Mouse (Mus musculus): Measurements from ENCODE around the gene Xylt1. TPM values are rescaled to one million over a fixed set of nuclear protein-coding genes. Genes with fewer than 3 reads are reported as not detected.

Gene Xylt1
- 11.2 and 15.2 TPM in 2 replicates for total RNA-seq (2017)

- peak; percentile 65 to 67 for ATAC-seq (replicated peaks in 1 of 2; ENCODE audit: insufficient read depth in 1 of 2, low FRiP score in 2 of 2, low TSS enrichment in 1 of 2, low read depth in 1 of 2, poor library complexity in 2 of 2, severe bottlenecking in 2 of 2)
Observed at GRCm38 (mm10) chr7:117380418-117381187, at the start of gene Xylt1. TSS of gene Xylt1 (plus strand) at chr7:117380979.

- no peak for ATAC-seq (replicated peaks in 1 of 2; ENCODE audit: insufficient read depth in 1 of 2, low FRiP score in 2 of 2, low TSS enrichment in 1 of 2, low read depth in 1 of 2, poor library complexity in 2 of 2, severe bottlenecking in 2 of 2)
Observed at GRCm38 (mm10) chr7:117333936-117334335, 46.8 kb upstream of the Xylt1 start.

- ATAC-seq (replicated peaks in 1 of 2; ENCODE audit: insufficient read depth in 1 of 2, low FRiP score in 2 of 2, low TSS enrichment in 1 of 2, low read depth in 1 of 2, poor library complexity in 2 of 2, severe bottlenecking in 2 of 2) = no peak
Observed at GRCm38 (mm10) chr7:117356316-117356715, 24.5 kb upstream of the Xylt1 start.

GRCm38 (mm10) chr7:117357425-117358194, 23.2 kb upstream of the Xylt1 start:
- ATAC-seq (replicated peaks in 1 of 2; ENCODE audit: insufficient read depth in 1 of 2, low FRiP score in 2 of 2, low TSS enrichment in 1 of 2, low read depth in 1 of 2, poor library complexity in 2 of 2, severe bottlenecking in 2 of 2) = no peak

GRCm38 (mm10) chr7:117361281-117361680, 19.5 kb upstream of the Xylt1 start:
- ATAC-seq (replicated peaks in 1 of 2; ENCODE audit: insufficient read depth in 1 of 2, low FRiP score in 2 of 2, low TSS enrichment in 1 of 2, low read depth in 1 of 2, poor library complexity in 2 of 2, severe bottlenecking in 2 of 2) = no peak

- no peak for ATAC-seq (replicated peaks in 1 of 2; ENCODE audit: insufficient read depth in 1 of 2, low FRiP score in 2 of 2, low TSS enrichment in 1 of 2, low read depth in 1 of 2, poor library complexity in 2 of 2, severe bottlenecking in 2 of 2)
Observed at GRCm38 (mm10) chr7:117362493-117362892, 18.3 kb upstream of the Xylt1 start.

GRCm38 (mm10) chr7:117368647-117369289, 12.0 kb upstream of the Xylt1 start:
- ATAC-seq (replicated peaks in 1 of 2; ENCODE audit: insufficient read depth in 1 of 2, low FRiP score in 2 of 2, low TSS enrichment in 1 of 2, low read depth in 1 of 2, poor library complexity in 2 of 2, severe bottlenecking in 2 of 2) = no peak

GRCm38 (mm10) chr7:117369290-117369941, 11.4 kb upstream of the Xylt1 start:
- no peak for ATAC-seq (replicated peaks in 1 of 2; ENCODE audit: insufficient read depth in 1 of 2, low FRiP score in 2 of 2, low TSS enrichment in 1 of 2, low read depth in 1 of 2, poor library complexity in 2 of 2, severe bottlenecking in 2 of 2)

GRCm38 (mm10) chr7:117375886-117376309, 4.9 kb upstream of the Xylt1 start:
- ATAC-seq (replicated peaks in 1 of 2; ENCODE audit: insufficient read depth in 1 of 2, low FRiP score in 2 of 2, low TSS enrichment in 1 of 2, low read depth in 1 of 2, poor library complexity in 2 of 2, severe bottlenecking in 2 of 2) = peak; percentile 38 to 67; a peak in 3 of 4 replicates

GRCm38 (mm10) chr7:117377138-117377537, 3.6 kb upstream of the Xylt1 start:
- no peak for ATAC-seq (replicated peaks in 1 of 2; ENCODE audit: insufficient read depth in 1 of 2, low FRiP score in 2 of 2, low TSS enrichment in 1 of 2, low read depth in 1 of 2, poor library complexity in 2 of 2, severe bottlenecking in 2 of 2)

GRCm38 (mm10) chr7:117380036-117380417, 752 bp upstream of the Xylt1 start:
- ATAC-seq (replicated peaks in 1 of 2; ENCODE audit: insufficient read depth in 1 of 2, low FRiP score in 2 of 2, low TSS enrichment in 1 of 2, low read depth in 1 of 2, poor library complexity in 2 of 2, severe bottlenecking in 2 of 2) = no peak

GRCm38 (mm10) chr7:117381188-117381981, 606 bp downstream of the Xylt1 start:
- ATAC-seq (replicated peaks in 1 of 2; ENCODE audit: insufficient read depth in 1 of 2, low FRiP score in 2 of 2, low TSS enrichment in 1 of 2, low read depth in 1 of 2, poor library complexity in 2 of 2, severe bottlenecking in 2 of 2) = peak in 1 of 2 experiments; percentile 4; a peak in 1 of 4 replicates

GRCm38 (mm10) chr7:117382006-117382405, 1.2 kb downstream of the Xylt1 start:
- ATAC-seq (replicated peaks in 1 of 2; ENCODE audit: insufficient read depth in 1 of 2, low FRiP score in 2 of 2, low TSS enrichment in 1 of 2, low read depth in 1 of 2, poor library complexity in 2 of 2, severe bottlenecking in 2 of 2) = no peak

- ATAC-seq (replicated peaks in 1 of 2; ENCODE audit: insufficient read depth in 1 of 2, low FRiP score in 2 of 2, low TSS enrichment in 1 of 2, low read depth in 1 of 2, poor library complexity in 2 of 2, severe bottlenecking in 2 of 2) = no peak
Observed at GRCm38 (mm10) chr7:117383147-117383940, 2.6 kb downstream of the Xylt1 start.

- ATAC-seq (replicated peaks in 1 of 2; ENCODE audit: insufficient read depth in 1 of 2, low FRiP score in 2 of 2, low TSS enrichment in 1 of 2, low read depth in 1 of 2, poor library complexity in 2 of 2, severe bottlenecking in 2 of 2) = no peak
Observed at GRCm38 (mm10) chr7:117386376-117386775, 5.6 kb downstream of the Xylt1 start.

- no peak for ATAC-seq (replicated peaks in 1 of 2; ENCODE audit: insufficient read depth in 1 of 2, low FRiP score in 2 of 2, low TSS enrichment in 1 of 2, low read depth in 1 of 2, poor library complexity in 2 of 2, severe bottlenecking in 2 of 2)
Observed at GRCm38 (mm10) chr7:117388284-117388988, 7.7 kb downstream of the Xylt1 start.
